Mouse (Mus musculus): ENCODE data around the gene Olfr980.
"Not testable (repeated sequence)": the region's sequence is repeated elsewhere in the genome, so short reads cannot be mapped to it uniquely, and the experiment has no call there.

Olfr980 gene

GRCm38 (mm10) chr9:40009482-40009881, at the start of gene Olfr980:
Gene Olfr980 (minus strand): TSS chr9:40009582.
- CTCF ChIA-PET = no interaction called here
- POLR2A ChIA-PET = no interaction called here

- POLR2A ChIA-PET = interaction anchor here in 1 of 4 experiments (0.8 kb wide), 1 partner anchor 10 kb away, joined by 6 read pairs; no protein-coding TSS in a partner anchor
- CTCF ChIA-PET = no interaction called here
Measured at GRCm38 (mm10) chr9:40050138-40050537, 40.8 kb upstream of the Olfr980 start.

- POLR2A ChIA-PET = no interaction called here
- CTCF ChIA-PET = interaction anchor here in 1 of 4 experiments (0.7 kb wide), 1 partner anchor 360 kb away, joined by 3 read pairs; no protein-coding TSS in a partner anchor
Measured at GRCm38 (mm10) chr9:40021164-40021563, 11.8 kb upstream of the Olfr980 start, which contains the start of gene Olfr981. Gene Olfr981 (plus strand): TSS chr9:40021464.

GRCm38 (mm10) chr9:40003365-40003764, 6.0 kb downstream of the Olfr980 start, which contains the start of gene Olfr979:
Gene Olfr979 (minus strand): TSS chr9:40003465.
- POLR2A ChIA-PET = no interaction called here

GRCm38 (mm10) chr9:39991813-39992212, 17.6 kb downstream of the Olfr980 start, which contains the start of gene Olfr978:
Gene Olfr978 (plus strand): TSS chr9:39992113.
- POLR2A ChIA-PET = no interaction called here
- CTCF ChIA-PET = no interaction called here

More at GRCm38 (mm10) chr9:40003365-40003764, 6.0 kb downstream of the Olfr980 start, which contains the start of gene Olfr979:
- CTCF ChIA-PET = interaction anchor here in 1 of 4 experiments (0.7 kb wide), 1 partner anchor 1088 kb away, joined by 3 read pairs; no protein-coding TSS in a partner anchor

- CTCF ChIA-PET = not testable (repeated sequence)
Measured at GRCm38 (mm10) chr9:39976581-39977145, 32.7 kb downstream of the Olfr980 start.

GRCm38 (mm10) chr9:39961033-39961432, 48.3 kb downstream of the Olfr980 start, which contains the start of gene Olfr976:
Gene Olfr976 (minus strand): TSS chr9:39961133.
- CTCF ChIA-PET, POLR2A ChIA-PET: not testable (repeated sequence)

More at GRCm38 (mm10) chr9:39976581-39977145, 32.7 kb downstream of the Olfr980 start:
- POLR2A ChIA-PET = interaction anchor here in 3 of 4 experiments (0.7 to 1.1 kb wide), 5 partner anchors 25 to 265 kb away, joined by 3 to 5 read pairs (median 3); no protein-coding TSS in a partner anchor
